Mouse (Mus musculus): ENCODE measurements around the gene Filip1l. TPM values are rescaled to one million over a fixed set of nuclear protein-coding genes. Genes with fewer than 3 reads are reported as not detected.
A peak's percentile ranks its signal among the peaks of the same experiment; 100 is the strongest.

Gene Filip1l
- total RNA-seq, 4 experiments from 2014 or later, result 4.2 to 5.0 (median 4.7) TPM

DNA sequence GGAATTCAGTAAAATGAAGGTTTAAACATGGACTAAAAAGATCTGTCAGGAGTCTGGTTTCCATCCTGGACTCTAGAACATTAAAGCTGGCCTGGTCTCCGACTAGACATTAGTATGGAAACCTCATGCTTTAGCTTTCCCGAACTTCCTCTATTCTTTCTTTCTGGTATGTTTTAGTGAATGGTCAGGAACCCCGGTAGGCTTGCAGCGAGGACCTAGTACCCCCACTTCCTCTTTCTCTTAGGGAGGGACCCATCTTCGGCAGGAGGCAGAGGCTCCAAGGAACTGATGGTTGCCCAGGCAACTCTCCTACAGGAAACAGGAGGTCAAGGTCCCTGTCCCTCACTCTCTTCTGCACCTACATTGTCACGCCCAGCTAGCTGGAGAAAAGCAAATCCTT, 43.4 kb downstream of the Filip1l start:
- no peak for DNase-seq (ENCODE audit: low spot score in 2 of 2)

DNA sequence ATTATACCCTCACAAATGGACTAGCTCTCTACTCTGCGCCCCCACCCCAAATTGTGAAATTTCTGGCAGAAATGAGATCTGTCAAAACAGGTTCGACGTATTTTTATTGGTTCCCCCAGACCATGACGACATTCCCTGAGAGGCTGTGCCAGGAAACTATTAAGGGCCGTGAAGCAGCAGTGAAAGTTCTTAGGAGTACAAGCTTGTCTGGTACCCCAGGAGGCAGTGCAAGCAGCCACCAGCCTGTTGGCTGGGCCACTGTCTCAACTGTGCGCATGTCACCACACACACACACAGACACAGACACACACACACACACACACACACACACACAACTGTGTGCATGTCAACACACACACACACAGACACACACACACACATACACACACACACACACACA, 45.0 kb downstream of the Filip1l start:
- DNase-seq (ENCODE audit: low spot score in 2 of 2), result no peak

DNA sequence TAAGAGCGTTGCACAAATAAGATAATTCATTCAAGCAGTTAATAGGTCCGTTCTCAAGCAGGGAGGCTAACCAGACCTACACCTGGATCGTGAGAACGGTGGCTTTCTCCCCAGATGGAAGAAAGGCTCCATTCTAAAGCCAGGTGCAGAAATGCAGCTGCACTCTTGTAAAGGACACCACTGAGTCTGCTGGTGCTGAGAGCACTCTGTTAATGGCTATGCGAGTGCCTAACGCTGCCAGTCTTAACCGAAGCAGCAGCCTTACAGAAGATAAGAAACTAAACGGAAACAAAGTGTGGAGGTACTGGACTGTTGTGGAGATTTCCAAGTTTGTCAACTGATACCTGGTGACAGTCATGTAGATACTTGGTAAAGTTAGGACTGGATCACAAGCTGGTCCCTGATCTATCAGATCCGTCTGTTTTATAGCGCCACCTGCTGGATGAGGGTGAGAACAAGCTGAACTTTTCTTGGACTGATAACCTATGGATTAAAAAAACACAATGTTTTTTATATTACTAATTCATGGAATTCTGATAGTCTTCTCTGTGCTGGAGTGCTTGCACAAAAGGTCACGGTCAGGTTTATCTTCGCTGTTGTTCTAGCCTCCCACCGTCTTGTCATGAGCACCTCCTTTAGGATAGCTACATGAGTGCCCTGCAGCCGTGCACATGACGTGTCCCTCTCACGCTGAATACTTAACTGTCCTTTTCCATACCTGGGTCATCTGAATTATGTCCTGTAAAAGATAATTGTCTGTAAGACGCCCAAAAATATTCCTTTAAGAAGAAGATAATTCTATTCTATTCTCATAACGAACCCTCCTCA, 45.7 kb downstream of the Filip1l start:
- peak; percentile 29 to 69 for DNase-seq (ENCODE audit: low spot score in 2 of 2)

DNA sequence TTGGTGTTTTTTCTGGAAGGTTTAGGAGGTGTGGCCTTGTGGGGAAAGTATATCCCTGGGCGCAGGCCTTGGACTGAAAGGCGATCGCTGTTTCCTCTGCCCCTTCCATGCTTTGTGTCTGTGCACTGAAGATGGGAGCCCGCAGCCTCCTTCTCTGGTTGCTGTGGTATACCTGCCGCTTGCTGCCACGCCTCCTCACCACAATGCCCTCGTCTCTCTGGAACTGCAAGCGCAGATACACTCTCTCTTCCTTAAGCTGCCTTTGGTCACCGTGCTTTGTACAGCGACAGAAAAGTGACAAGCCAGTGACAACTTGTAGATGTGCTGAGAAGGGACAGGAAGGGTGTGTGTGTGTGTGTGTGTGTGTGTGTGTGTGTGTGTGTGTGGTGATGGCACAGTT, 46.7 kb downstream of the Filip1l start:
- no peak for DNase-seq (ENCODE audit: low spot score in 2 of 2)

DNA sequence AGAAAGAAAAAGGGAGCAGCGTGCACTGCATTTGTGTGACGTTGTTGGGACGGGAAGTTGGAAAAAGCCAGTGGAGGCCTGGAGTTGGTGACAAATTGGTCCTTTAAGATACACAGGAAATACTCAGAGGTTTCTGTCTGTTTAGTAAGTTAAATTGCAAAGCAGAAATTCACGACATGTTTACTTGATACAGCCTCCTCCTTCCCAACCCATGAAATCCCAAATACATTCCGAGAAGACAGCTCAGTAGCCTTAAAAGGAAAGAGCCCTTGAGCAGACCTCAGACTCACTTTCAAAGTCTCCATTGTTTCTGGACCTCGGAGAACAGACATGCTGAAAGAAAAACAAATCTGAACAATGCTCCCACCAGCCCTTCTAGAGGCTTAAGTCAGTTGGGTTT, 48.8 kb downstream of the Filip1l start:
- DNase-seq (ENCODE audit: low spot score in 2 of 2), result no peak

DNA sequence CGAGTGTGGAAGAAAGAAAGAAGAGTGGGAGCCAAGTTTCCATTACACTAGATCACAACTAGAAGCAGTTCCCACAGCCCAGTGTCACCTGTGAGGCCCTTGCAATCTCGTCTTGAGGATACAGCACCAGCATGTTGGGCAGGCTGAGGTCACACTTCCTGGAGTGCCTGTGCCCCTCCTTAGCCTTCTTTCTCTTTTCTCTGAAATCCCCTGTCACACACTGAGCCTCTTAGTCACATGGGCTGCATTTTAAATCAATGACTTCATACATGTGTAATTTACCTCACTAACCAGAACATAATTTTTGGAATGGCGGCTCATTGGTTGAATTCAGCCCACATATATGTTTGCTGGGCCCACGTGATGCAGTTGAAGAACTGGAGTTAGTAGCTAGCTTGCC, 50.0 kb downstream of the Filip1l start:
- no peak for DNase-seq (ENCODE audit: low spot score in 2 of 2)

DNA sequence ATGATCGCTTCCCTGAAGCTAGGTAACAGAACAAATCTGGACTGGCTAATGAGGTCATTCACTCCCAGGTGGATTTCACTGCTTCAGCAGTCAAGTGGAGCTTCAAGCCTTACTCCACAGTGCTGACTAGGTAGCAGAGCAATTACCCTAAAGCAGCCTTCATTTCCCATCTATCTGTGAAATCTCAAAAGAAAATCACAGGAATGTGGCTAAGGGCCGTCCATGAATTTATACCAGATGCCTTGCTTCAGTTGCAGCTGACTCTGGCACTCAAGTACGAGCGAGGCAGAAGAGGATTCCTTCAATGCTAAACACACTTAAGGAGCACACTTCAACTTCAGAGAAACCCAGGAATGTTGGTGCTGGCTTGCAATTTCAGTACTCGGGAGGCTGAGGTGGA, 50.9 kb downstream of the Filip1l start:
- DNase-seq (ENCODE audit: low spot score in 2 of 2), result no peak

DNA sequence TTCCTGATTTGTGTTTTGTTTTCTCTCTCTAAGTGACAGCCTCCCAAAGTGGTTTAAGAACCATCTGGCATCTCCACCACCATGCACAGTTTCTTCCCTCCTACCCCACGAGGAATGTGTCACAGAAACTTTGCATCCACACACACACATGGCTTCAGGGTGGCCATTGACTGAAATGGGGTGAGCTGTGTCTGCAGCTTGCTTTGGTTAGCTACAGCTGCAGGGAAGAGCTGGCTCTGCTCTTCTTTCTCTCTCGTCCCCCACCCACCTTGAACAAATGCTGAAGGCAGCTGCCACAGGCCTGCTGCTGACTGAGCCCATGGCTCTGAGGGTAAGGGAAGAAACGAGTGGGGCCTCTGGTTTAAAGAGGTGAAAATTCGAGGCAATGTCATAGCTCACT, 59.9 kb downstream of the Filip1l start:
- no peak for DNase-seq (ENCODE audit: low spot score in 2 of 2)

DNA sequence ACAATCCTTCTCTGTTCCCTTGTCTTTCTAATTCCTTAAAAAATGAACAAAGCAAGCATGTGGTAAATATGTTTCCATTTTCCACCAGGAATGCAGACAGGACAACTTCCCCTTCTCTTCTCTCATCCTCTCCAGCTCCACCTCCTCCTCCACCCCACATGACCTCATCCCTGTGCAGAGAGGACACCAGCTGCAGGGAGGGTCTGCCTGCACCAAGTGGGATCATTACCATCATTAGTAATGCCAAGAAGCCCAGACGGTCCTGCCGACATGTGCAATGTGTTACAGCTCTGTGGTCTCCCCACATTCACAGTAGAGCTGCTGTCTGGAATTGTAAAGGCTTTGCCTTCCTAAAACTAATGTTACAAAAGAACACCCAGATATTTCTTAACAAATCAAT, 63.2 kb downstream of the Filip1l start:
- DNase-seq (ENCODE audit: low spot score in 2 of 2), result no peak

DNA sequence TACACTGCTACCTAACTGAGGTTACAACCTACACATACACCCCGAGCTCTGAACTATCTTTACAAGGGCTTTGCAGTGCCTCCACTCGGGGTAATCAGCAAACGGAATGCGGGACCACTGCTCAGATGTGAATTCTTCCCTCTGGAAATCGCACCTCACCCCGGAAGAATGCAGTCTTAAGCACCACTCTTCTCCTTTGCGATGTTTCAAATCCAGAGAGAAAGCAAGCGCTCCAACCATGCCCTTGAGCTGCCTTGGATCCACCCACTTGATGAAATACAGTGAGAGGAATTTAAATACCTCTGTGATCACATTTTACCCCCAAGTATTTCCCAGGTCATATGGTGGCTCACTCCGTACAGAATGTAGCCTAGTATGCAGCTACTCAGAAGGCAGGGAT, 64.1 kb downstream of the Filip1l start:
- DNase-seq (ENCODE audit: low spot score in 2 of 2), result no peak

DNA sequence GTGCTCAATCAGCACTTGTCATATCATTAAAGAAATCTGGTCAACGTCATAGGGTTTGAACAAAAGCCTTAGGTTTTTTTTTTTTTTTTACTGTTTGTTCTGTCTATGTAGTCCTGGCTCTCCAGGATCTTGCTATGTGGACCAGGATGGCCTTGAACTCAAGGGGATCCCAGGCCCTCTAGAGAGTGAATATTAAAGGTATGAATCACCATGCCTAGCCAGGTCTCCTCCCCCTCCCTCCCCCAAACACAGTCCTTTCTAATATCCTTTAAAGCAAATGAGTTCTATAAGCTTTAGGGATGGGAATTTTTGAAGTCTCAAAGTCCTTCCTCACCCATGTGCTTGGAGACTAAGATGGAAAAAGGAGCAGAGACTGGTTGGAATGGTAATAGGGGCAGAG, 65.1 kb downstream of the Filip1l start:
- DNase-seq (ENCODE audit: low spot score in 2 of 2), result no peak

DNA sequence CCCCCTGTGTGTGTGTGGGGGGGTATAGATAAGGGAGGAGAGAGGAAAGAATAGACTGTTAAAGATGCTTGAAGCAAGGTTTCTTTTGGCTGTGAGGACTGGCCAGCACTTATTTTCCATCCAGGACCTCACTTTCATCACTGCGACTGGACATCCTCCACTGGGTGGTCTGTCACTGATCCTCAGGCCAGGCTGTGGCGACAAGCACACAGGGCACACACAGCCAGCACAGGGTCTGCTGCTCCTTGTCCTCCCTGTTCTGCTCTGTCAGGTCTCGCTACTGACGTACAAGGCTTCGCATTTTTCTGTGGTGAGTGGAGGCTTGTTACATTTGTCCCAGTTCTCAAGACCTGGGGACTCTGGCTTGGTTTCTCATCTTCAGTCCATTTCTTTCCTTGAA, 66.4 kb downstream of the Filip1l start:
- DNase-seq (ENCODE audit: low spot score in 2 of 2), result no peak

DNA sequence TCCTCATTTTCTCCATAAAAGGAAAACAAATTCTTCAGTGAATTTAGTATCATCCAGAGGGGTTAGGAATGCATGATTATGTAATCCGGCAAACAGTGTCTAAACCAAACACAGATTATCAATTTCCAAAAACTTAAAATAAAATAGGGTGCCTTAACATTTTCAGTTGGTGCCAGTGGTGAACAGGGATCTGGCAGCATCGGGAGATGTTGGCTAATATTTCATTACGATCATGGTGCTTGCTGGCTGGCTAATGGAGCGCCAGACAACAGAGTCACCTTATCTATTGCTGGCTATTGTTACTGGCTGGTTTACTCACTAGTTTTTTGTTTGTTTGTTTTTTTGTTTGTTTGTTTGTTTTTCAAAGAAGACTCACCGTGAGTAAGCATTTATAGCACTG, 67.0 kb downstream of the Filip1l start:
- no peak for DNase-seq (ENCODE audit: low spot score in 2 of 2)

DNA sequence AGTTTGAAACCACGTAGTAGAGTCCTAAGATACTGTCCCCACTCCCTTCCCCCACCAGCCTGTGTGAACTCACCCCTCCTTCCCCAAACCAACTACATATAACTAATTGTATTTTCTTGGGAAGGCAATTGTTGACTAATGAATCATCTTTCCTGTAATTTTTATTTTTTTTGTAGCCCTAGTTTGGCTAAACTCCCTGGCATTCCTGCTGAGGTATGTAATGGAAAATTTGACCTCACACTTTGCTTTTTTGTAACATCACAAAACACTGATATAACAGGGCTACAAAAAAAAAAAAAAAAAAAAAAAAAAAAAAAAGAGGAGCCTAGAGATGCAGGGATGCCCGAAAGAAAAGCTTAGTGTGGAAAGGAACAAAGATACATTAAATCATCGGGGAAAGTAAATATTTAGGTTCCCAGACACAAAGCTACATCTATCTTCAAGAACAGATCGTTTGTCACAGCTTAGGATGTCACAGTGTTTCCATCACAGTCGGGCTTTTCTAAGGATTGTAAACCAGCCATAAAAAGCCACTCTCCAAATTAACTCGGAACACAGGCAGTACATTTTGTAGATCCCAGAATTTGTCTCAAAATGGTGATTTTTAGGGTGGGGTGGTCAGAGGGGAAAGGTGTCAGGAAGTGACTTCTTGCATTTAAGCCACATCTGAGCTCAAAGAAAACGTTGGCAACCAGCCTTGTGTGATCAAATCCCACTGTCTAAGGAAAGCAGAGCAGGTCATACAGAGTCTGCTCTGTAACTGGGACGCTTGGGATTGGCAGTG, 68.1 kb downstream of the Filip1l start:
- DNase-seq (ENCODE audit: low spot score in 2 of 2), result no peak

DNA sequence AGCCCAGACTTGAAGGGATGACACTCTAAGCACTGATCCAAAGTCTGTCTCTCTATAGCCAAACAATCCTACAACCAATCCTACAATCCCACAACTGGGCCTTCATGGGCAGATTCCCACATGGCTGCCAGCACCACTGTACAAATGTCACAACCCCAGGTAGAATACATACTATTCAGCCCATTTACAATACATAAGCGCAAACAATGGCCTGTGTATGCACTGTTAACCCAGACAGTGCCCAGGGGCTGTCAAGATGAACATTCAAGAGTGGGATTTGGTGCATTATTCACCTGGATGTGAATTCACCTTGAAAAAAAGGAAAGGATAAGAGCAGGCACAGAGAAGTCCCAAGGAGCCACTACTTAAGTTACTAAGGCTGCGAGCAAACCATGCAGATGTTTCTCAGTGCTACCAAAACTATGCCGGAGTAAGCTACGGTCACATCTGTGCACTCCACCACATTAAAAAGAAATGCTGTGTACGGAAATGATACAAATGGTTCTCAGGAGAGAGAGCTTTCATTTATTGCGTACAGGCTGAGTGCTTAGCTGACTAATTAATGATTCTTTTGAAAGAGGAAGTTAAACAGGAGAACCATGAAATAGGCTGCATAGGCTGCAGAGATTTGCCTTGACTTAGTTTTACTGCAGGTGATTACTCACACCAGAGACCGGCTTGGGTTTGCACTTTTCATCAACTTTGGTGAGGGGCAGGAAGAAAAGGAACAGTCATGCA, 69.0 kb downstream of the Filip1l start:
- DNase-seq (ENCODE audit: low spot score in 2 of 2), result no peak

DNA sequence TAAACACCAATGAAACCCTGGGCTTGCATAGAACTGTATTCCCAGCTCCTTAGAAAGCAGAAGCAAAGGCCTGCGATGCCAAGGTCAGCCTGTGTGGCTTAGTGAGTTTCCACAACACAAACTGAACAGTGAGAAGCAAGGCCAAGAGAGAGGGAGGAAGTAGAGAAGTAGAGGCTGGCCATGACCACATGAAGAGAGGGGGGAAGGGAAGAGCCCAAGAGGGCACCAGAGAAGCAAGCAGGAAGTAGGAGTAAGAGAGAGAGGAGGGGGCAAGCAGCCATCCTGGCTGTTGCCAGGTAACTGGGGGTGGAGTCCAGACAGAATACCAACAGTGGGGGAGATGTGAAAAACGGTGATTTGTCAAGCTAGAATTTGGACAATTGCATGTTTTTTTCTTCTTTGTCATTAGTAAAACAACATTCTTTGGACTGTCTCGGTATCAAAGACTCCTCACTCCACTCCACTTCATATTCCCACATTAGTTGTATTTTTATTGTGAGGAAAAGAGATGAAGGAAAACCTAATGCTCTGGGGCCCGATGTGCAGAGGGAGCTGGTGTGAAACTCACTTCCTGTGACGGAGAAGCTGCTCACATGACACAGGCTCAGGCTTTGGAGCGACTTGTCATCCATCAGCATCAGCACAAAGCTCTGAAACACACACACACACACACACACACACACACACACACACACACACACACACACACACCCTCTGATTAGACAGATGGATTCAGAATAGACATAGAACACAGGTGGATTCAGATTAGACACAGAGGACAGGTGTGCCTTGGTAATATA, 70.3 kb downstream of the Filip1l start:
- no peak for DNase-seq (ENCODE audit: low spot score in 2 of 2)

DNA sequence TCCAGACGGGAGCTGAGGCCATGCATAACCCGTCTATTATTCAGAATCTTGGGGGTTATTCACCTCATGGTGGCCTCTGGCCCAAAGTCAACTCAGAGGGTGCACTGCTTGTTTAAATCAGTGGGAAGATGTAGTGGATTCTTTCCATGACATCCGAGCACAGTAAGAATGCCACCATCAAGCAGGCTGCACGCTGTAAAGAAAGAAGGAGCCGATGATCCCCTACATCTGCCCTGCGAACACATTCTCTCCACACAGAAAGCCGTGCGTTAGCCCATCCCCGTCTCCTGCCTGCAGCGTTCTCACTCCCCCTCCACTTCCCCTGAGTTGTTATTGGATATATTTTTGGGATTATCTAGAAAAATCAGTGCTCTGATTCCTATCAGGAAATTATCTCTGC, 73.8 kb downstream of the Filip1l start:
- DNase-seq (ENCODE audit: low spot score in 2 of 2), result no peak

DNA sequence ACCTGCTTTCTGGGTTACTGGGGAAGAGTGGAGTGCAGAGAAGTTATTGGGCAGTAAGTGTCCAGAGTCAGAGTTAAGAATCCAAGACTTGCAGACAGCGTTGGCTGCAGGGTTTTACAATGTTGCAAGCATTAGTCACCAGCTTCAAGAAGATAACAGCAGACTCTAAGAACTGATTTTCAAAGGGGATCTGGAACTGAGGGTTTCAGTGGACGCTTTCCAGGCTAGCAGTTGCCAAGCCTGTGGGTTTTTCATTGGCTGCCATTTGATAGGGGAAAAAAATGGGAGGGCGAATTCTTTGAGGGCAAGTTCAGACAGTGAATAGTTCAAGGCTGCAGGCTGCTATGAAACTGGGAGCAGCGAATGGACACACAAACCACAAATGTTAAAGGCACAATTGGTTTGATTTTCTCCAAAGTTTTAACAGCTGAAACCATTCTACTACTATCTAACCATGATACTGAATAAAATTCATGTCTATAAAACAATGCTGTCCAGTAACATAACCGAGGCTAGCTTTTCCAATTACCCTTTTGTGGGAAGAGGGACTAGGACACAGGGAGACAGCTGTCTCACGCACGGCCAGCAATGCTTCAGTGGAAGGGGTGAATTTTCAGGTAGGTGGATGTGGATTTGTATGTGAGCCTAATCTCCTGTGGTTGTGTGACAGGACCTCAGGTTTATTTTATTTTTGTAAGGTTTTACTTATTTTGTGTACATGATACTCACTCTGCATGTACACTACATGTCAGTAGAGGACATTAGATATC, 74.8 kb downstream of the Filip1l start:
- DNase-seq (ENCODE audit: low spot score in 2 of 2), result no peak

DNA sequence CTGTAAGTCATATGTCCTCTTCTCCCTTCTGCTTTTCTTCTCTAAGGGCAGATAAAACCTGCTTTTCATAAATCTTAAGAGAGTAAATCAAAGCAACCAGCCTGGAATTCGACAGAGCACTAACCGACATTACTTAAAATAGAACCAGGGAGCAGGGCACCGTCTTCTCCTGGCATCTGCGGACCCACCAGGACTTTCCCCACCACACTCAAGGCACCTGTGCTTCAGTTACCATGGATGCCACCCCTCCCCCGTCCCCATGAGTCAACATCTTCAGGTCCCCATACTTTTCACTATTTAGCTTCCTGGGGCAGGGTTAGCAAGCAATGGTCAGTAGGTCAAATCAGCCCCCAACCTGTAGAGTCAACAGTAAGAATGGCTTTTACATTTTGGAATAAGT, 76.1 kb downstream of the Filip1l start:
- DNase-seq (ENCODE audit: low spot score in 2 of 2), result no peak

DNA sequence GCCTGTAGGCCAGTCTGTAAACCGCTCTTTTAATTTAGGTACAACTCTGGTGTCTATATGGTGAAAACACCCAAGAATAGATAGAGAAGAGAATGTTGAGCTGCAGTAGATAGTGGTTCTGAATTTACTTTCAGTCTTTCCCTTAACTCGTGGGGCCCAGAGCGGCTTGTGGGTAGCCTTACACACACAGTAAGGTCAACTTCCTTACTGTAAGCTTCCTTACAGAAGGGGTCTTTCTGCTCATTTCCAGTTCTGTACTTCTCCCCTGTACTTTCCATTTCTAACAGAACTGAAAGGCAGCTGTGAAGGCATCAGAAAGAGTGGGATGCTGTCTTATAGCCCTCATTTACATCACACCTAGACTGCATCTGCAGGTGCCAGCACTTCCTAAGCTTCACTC, 78.4 kb downstream of the Filip1l start:
- DNase-seq (ENCODE audit: low spot score in 2 of 2), result no peak

DNA sequence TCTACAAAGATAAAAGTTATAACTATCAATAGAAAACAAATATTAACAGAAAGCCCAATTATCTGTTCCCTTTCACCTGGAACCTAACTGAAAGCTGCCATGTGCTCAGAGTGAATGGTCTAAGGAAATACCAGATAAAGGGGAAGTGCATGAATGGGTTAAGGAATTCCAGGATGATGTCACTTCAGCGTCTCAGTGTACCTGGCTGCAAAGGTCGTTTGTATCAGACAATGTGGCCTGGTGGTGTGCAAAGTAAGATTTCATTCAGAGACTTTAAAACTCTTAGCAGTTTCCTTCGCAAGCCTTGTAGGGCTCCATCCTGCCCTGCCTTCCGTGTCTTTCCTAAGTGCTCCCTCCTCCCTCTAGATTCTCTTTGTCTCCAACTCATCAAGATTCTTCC, 80.3 kb downstream of the Filip1l start:
- no peak for DNase-seq (ENCODE audit: low spot score in 2 of 2)

Data from layer of hippocampus, adult 8-10 months (tissue).